Mouse (Mus musculus) hindlimb bud, embryonic 11.5 days (tissue): ENCODE measurements around the gene Ets2.

ENCODE experiments used
- DNase-seq: peaks from one replicate; pipeline ENCODE4 v3.0.0-alpha.2; 2012; ENCODE audit warnings: low read depth, low spot score; ENCODE audit errors: extremely low spot score

Ets2 gene

DNA sequence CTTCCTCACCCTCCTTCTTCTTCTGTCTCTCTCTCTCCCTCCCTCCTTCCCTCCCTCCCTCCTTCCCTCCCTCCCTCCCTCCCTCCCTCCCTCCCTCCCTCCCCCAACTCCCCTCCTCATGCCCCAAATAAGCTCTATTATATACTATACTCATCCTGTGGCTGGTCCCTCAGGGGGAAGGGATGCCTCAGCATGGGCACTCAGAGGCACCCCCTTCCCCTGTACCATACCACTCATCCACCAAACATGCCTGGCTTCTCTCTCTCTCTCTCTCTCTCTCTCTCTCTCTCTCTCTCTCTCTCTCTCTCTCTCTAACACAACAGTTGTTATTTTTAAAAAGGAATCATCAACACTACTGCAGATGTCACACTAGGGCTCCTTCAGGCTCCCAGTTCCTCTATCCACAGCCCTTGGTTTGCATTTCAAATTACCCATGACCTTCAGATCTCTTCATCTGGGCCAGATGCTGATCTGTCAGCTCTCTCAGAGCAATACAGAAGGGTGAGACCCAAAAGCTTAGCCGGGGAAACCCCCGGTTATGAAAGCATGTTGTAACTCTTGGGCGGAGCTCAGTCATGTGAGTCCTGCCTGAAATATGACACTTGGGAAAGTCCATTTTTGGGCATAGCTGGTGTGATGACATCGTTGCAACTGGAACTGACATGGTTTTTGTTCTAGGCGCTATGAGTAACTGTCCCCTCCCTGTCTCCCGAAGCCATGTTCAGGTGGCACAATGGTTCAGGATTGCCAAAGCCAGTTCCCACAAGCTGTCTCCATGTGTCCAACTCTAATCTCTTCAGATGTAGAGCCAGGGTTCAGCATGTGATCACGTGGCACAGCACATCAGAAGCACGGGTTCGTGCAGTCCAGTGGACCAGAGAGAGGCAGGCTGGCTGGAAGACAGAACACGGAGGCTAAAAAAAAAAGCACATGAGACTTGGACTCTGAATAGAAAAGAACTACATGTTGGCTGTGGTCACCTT lies 26.9 kb downstream of the Ets2 start:
- DNase-seq: no peak

DNA sequence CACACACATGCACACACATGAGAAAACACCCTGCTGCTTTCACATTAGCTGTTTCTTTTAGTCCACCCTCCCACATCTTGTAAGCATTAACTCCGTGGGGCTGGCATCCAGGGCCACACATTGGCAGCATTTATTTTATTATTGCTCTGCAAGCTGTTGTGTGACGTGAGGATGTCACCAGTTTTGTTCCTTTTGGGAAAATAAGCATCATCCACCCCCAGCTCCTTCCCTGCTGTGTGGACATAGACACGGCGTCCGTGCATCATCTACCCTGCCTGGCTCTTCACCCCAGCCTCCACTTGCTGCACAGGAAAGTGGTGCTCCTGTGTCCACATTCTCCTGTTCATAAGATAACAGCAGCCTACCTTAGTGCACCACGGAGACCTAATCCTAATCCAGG lies 27.9 kb downstream of the Ets2 start:
- DNase-seq: no peak

DNA sequence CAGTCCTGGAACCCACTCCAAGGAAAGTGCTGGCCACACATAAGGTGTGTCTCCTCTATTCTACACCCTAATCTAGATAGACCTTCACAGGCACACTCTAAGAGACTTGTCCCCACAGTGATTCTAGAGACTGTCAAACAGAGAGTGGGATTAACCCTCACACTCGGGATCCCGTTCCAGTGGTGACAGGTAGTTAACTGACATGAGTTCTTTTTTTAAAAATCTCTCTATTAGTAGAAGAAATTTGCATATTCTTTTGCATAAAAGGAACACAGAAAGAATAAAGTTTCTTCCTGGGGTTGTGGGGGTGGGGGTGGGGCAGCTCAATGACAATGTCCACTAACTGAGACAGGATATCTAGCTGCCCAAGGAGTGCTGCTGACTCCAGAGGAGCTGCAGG lies 32.9 kb downstream of the Ets2 start:
- DNase-seq: no peak

DNA sequence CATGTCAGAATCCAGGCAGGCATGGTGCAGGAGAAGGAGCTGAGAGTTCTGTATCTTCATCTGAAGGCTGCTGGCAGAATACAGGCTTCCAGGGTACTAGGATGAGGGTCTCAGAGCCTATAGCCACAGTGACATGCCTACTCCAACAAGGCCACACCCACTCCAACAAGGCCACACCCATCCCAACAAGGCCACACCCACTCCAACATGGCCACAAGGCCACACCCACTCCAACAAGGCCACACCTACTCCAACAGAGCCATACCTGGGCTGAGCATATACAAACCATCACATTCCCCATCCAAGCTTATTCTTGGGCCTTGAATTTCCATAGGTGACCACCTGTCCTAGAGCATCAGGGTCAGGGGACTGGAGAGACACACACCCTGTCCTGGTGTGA lies 34.2 kb downstream of the Ets2 start:
- no peak for DNase-seq

- DNase-seq: no peak
Observed at GRCm38 (mm10) chr16:95736470-95736869, 34.6 kb downstream of the Ets2 start.

GRCm38 (mm10) chr16:95739522-95739921 lies 37.6 kb downstream of the Ets2 start:
- DNase-seq: no peak

DNA sequence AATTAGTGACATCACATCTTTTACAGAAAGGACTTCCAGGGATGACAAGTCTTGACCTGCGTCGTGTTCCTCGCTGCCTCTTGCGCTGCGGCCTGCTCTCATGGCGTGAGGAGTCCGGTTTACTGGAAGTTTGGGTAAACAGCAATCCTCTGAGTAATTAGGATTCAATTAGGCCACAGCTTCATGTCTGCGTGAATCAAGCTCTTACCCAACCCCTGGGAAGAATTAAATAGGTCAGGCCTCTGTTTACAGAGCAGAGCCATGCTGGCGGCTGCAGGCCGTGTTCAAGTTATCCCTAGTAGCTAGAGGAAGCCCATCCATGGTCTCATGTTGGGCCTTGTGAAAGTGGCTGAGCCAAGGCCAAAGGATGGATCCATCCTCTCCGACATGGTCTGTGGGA lies 39.5 kb downstream of the Ets2 start:
- no peak for DNase-seq

GRCm38 (mm10) chr16:95741915-95742739 lies 40.3 kb downstream of the Ets2 start:
- DNase-seq: no peak

GRCm38 (mm10) chr16:95742740-95743030 lies 40.8 kb downstream of the Ets2 start:
- DNase-seq: no peak

DNA sequence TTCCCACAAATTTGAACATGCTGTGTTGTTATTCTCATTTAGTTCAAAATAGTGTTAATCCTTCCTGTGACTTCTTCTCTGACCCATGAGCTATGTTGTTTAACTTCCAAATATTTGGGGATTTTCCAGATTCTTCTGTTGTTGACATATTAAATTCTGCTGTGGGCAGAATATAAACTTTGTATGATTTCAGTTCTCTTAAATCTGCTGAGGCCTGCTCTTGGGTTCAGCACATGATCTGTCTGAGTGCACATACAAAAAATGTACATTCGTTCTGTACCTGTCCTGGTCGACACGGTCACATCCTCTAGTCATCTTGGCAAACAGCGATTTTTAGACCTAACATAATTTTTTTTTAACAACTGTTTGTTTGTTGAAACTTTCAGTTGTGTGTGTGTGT lies 41.2 kb downstream of the Ets2 start:
- no peak for DNase-seq

DNA sequence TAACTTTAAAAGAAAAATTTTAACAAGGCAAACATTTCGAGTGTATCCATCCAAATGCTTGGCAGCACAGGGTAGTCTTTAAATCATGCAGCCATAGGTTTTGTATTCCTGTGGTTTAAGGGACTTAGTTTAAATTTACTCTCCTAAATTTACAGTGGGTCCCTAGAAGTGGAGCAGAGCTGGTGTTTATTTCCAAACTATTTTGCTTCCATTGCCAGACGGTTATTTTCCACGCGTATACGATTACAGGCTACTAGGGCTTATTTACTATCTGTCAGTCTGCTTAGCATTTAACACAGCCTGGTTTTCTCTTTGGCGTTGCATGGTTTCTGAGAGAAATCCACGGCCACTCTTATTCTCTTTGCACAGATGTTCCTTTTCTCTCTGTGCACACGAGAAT lies 42.9 kb downstream of the Ets2 start:
- DNase-seq: no peak

GRCm38 (mm10) chr16:95745685-95746084 lies 43.8 kb downstream of the Ets2 start:
- no peak for DNase-seq

- no peak for DNase-seq
Observed at GRCm38 (mm10) chr16:95746565-95746964, 44.7 kb downstream of the Ets2 start.

GRCm38 (mm10) chr16:95749291-95750103 lies 47.6 kb downstream of the Ets2 start:
- no peak for DNase-seq

DNA sequence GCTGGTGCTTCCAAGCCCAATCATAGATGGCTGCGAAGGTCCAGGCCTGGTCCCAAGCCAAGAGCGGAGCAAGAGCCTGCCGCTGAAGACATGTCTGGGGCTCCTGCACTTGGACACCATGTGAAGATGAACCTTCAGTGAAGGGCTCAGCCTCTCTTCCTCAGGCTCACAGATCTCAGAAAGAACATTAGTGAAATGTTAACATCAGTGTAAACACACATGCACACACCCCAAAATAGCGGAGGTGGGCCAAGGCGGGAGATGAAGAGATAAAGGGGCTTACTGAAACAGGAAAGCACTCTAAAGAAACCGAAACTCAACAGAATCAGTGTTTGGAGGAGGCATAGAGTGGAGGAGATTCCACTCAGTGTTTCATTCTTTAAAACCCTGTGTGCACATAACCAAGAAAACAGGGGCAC lies 48.3 kb downstream of the Ets2 start:
- no peak for DNase-seq

- no peak for DNase-seq
Observed at GRCm38 (mm10) chr16:95752502-95752901, 50.6 kb downstream of the Ets2 start.

- no peak for DNase-seq
Observed at GRCm38 (mm10) chr16:95753295-95753694, 51.4 kb downstream of the Ets2 start.

- no peak for DNase-seq
Observed at GRCm38 (mm10) chr16:95759151-95759987, 57.5 kb downstream of the Ets2 start.

DNA sequence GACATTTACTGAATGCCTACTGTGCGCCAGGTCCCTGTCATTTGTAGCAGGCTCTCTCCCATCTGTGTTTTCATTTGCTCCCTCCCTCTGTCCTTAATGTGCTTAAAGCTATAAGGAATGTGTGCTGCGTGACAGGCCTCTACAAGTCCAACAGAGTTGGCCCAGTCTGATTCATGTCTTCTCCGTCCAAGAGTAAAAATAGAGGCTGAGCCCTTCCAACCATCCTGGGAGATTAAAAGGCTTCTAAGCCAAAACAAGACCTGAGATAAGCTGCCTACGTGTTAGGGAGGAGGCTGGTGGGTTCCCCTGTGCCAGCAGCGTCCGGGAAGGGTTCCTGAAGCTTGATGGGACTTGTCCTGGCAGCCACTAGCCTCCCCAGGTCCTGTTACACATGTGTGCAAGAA lies 58.1 kb downstream of the Ets2 start:
- no peak for DNase-seq

GRCm38 (mm10) chr16:95761742-95762141 lies 59.9 kb downstream of the Ets2 start:
- DNase-seq: no peak
